Mouse (Mus musculus): Measurements from ENCODE around the gene Mon1a.

Mon1a gene

GRCm38 (mm10) chr9:107887804-107888266 is at the start of gene Mon1a:
Gene Mon1a (plus strand): TSS chr9:107888151.
- no peak for DNase-seq (ENCODE audit: low spot score)

- DNase-seq (ENCODE audit: low spot score), result no peak
Measured at GRCm38 (mm10) chr9:107838869-107839268, 49.1 kb upstream of the Mon1a start.

GRCm38 (mm10) chr9:107842709-107843108 is 45.2 kb upstream of the Mon1a start:
- DNase-seq (ENCODE audit: low spot score), result no peak

GRCm38 (mm10) chr9:107848922-107849321 is 39.0 kb upstream of the Mon1a start:
- DNase-seq (ENCODE audit: low spot score), result no peak

GRCm38 (mm10) chr9:107858343-107858742 is 29.6 kb upstream of the Mon1a start:
- DNase-seq (ENCODE audit: low spot score), result no peak

- no peak for DNase-seq (ENCODE audit: low spot score)
Measured at GRCm38 (mm10) chr9:107864493-107864892, 23.5 kb upstream of the Mon1a start.

GRCm38 (mm10) chr9:107866081-107866480 is 21.9 kb upstream of the Mon1a start:
- no peak for DNase-seq (ENCODE audit: low spot score)

- peak; percentile 66 for DNase-seq (ENCODE audit: low spot score)
Measured at GRCm38 (mm10) chr9:107872350-107873098, 15.4 kb upstream of the Mon1a start.

GRCm38 (mm10) chr9:107873137-107873536 is 14.8 kb upstream of the Mon1a start, which contains the start of gene Rbm6:
Gene Rbm6 (minus strand): TSS chr9:107873237.
- DNase-seq (ENCODE audit: low spot score), result no peak

- no peak for DNase-seq (ENCODE audit: low spot score)
Measured at GRCm38 (mm10) chr9:107880411-107880810, 7.5 kb upstream of the Mon1a start.

GRCm38 (mm10) chr9:107888267-107888850 is 408 bp downstream of the Mon1a start:
- no peak for DNase-seq (ENCODE audit: low spot score)

- DNase-seq (ENCODE audit: low spot score), result no peak
Measured at GRCm38 (mm10) chr9:107890260-107890659, 2.3 kb downstream of the Mon1a start.

- DNase-seq (ENCODE audit: low spot score), result no peak
Measured at GRCm38 (mm10) chr9:107891023-107891422, 3.1 kb downstream of the Mon1a start.

- DNase-seq (ENCODE audit: low spot score), result no peak
Measured at GRCm38 (mm10) chr9:107898563-107898962, 10.6 kb downstream of the Mon1a start.

GRCm38 (mm10) chr9:107899855-107900254 is 11.9 kb downstream of the Mon1a start:
- no peak for DNase-seq (ENCODE audit: low spot score)

- no peak for DNase-seq (ENCODE audit: low spot score)
Measured at GRCm38 (mm10) chr9:107900840-107901626, 13.1 kb downstream of the Mon1a start.

- no peak for DNase-seq (ENCODE audit: low spot score)
Measured at GRCm38 (mm10) chr9:107901627-107901914, 13.6 kb downstream of the Mon1a start.

GRCm38 (mm10) chr9:107904726-107905125 is 16.8 kb downstream of the Mon1a start:
- no peak for DNase-seq (ENCODE audit: low spot score)

GRCm38 (mm10) chr9:107906252-107906966 is 18.5 kb downstream of the Mon1a start, which contains the start of gene Mst1r:
Gene Mst1r (plus strand): TSS chr9:107906873.
- no peak for DNase-seq (ENCODE audit: low spot score)

GRCm38 (mm10) chr9:107906967-107907800 is 19.2 kb downstream of the Mon1a start:
- no peak for DNase-seq (ENCODE audit: low spot score)

- no peak for DNase-seq (ENCODE audit: low spot score)
Measured at GRCm38 (mm10) chr9:107907801-107908120, 19.8 kb downstream of the Mon1a start.
